Mouse (Mus musculus) embryonic fibroblast, embryonic 13.5 days (primary cell): Measurements from ENCODE around the gene Cyp3a59.

Experiments used
- CTCF ChIP-seq: IDR thresholded peaks from 2 replicates; pipeline ENCODE4 v1.5.1; 2011; ENCODE audit warnings: mild to moderate bottlenecking, control low read depth, low read length, moderate library complexity, borderline replicate concordance; ENCODE audit not compliant: insufficient read depth
- POLR2A ChIP-seq: IDR thresholded peaks from 2 replicates; pipeline ENCODE4 v1.6.1; 2011; ENCODE audit warnings: low read depth, mild to moderate bottlenecking, control low read depth, low read length, moderate library complexity

- no peak for TF ChIP-seq CTCF
- no peak for TF ChIP-seq POLR2A
Measured at GRCm38 (mm10) chr5:146147903-146148302, 68.8 kb downstream of the Cyp3a59 start.
